Mouse (Mus musculus) hindbrain, embryonic 16.5 days (tissue): ENCODE data around the gene 1700021F07Rik. TPM values are rescaled to one million over a fixed set of nuclear protein-coding genes. Genes with fewer than 3 reads are reported as not detected.
A peak's percentile ranks its signal among the peaks of the same experiment; 100 is the strongest.

Source experiments
- ATAC-seq: fragments of 200-750 bp; cut with Nextera tagmentation; 2 replicates; pipeline ENCODE4 v1.8.0; 2017; ENCODE audit warnings: moderate TSS enrichment, moderate library complexity
- H3K27ac ChIP-seq: fragments of 300-500 bp; sonication (generic); 2 replicates; pipeline ENCODE4 v1.5.1; 2014; ENCODE audit warnings: low read depth, mild to moderate bottlenecking, control low read depth, low read length, moderate library complexity
- H3K27me3 ChIP-seq: fragments of 300-500 bp; sonication (generic); replicated peaks from 2 replicates; pipeline ENCODE4 v1.6.1; 2014; ENCODE audit warnings: low read length; ENCODE audit not compliant: control insufficient read depth, insufficient read depth
- H3K36me3 ChIP-seq: fragments of 300-500 bp; sonication (generic); 2 replicates; pipeline ENCODE4 v1.6.1; 2014; ENCODE audit warnings: mild to moderate bottlenecking, low read length, moderate library complexity, mixed read lengths; ENCODE audit not compliant: control insufficient read depth, insufficient read depth
- H3K4me1 ChIP-seq: fragments of 300-500 bp; sonication (generic); 2 replicates; pipeline ENCODE4 v1.6.1; 2014; ENCODE audit warnings: low read depth, low read length; ENCODE audit not compliant: control insufficient read depth, insufficient read depth
- H3K4me2 ChIP-seq: fragments of 300-500 bp; sonication (generic); 2 replicates; pipeline ENCODE4 v1.6.1; 2014; ENCODE audit warnings: mild to moderate bottlenecking, low read length, control low read depth, moderate library complexity
- H3K4me3 ChIP-seq: fragments of 300-500 bp; sonication (generic); 2 replicates; pipeline ENCODE4 v1.5.1; 2014; ENCODE audit warnings: mild to moderate bottlenecking, low read length, control low read depth, moderate library complexity
- H3K9ac ChIP-seq: fragments of 300-500 bp; sonication (generic); 2 replicates; pipeline ENCODE4 v1.6.1; 2014; ENCODE audit warnings: low read depth, mild to moderate bottlenecking, control low read depth, low read length, moderate library complexity
- H3K9me3 ChIP-seq: fragments of 300-500 bp; sonication (generic); 2 replicates; pipeline ENCODE4 v1.6.1; 2014; ENCODE audit warnings: mild to moderate bottlenecking, low read length, moderate library complexity; ENCODE audit not compliant: control insufficient read depth
- WGBS: fragments of 180-500 bp; shearing (Covaris S2); extraction: QIAGEN DNeasy Blood & Tissue Kit; methylation state at CpG from one replicate; pipeline ENCODE4 v1.1.7; 2014; 5-methylcytosine and 5-hydroxymethylcytosine counted together
- polyA plus RNA-seq: library from polyadenylated mRNA; unstranded; fragments of >200 nt; fragmentation: Nextera tagmentation; extraction: Ambion mirVana; gene quantifications from 2 replicates; pipeline ENCODE4 v1.2.1, GENCODE M21; 2015

The 1700021F07Rik gene
- polyA plus RNA-seq, 1 experiment from 2014 or later, result not detected

DNA sequence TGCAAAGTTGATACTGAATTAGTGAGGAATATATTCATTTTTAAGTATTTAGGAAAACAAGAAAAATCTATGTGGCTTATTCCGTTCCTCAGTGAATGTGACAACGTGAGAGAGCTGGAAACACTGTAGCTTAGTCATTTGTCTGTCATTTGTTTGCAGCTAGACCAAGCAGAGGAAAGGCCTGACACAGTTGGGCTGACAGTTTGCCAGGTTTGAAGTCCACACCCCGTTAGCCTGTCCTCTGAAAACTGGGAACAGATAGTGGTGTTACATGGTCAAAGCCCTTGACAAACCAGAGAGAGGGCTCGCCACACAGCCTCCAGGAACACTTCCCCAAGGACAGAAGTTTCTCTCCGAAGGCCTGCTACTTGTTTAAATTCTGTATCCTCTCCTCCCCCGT, 28.3 kb downstream of the 1700021F07Rik start:
- H3K9ac ChIP-seq, result no peak overlapping the region
- no peaks in the 10 kb centered on the region for H3K9me3 ChIP-seq
- no peaks in the 10 kb centered on the region for H3K4me1 ChIP-seq
- no peaks in the 10 kb centered on the region; the same call in 1 of the 2 replicates for H3K27me3 ChIP-seq
- 76% methylated on average over 6 of the region's 6 CpGs for WGBS
- no peak overlapping the region for H3K27ac ChIP-seq
- ATAC-seq, result no peak
- H3K4me2 ChIP-seq, result no peak overlapping the region
- H3K36me3 ChIP-seq, result no peaks in the 10 kb centered on the region
- H3K4me3 ChIP-seq, result no peak overlapping the region

DNA sequence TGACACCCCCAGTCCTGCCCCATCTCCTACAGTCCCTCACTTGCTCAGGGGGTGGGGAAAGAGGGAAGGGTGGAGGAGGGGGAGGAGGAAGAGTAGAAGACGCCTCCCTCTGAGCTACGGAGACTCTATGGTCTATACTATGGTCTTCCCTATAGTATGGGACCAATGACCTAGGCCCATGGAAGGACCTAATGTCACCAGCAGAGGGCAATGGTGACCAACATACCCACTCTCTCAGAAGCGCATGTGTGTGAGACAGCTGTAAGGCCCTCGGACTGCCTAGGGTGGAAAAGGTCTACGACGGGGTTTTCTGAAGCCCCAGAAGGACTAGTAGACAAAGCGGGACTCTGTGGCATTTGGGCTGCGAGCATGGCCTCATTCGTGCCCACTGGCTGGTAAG, 31.5 kb downstream of the 1700021F07Rik start:
- no peak overlapping the region for H3K4me2 ChIP-seq
- H3K9me3 ChIP-seq, result no peaks in the 10 kb centered on the region
- no peaks in the 10 kb centered on the region for H3K27me3 ChIP-seq
- no peak for ATAC-seq
- H3K27ac ChIP-seq, result no peak overlapping the region
- H3K4me1 ChIP-seq, result no peaks in the 10 kb centered on the region
- H3K9ac ChIP-seq, result no peak overlapping the region
- WGBS, result 51% methylated on average over 9 of the region's 9 CpGs
- no peaks in the 10 kb centered on the region for H3K36me3 ChIP-seq
- no peak overlapping the region for H3K4me3 ChIP-seq

DNA sequence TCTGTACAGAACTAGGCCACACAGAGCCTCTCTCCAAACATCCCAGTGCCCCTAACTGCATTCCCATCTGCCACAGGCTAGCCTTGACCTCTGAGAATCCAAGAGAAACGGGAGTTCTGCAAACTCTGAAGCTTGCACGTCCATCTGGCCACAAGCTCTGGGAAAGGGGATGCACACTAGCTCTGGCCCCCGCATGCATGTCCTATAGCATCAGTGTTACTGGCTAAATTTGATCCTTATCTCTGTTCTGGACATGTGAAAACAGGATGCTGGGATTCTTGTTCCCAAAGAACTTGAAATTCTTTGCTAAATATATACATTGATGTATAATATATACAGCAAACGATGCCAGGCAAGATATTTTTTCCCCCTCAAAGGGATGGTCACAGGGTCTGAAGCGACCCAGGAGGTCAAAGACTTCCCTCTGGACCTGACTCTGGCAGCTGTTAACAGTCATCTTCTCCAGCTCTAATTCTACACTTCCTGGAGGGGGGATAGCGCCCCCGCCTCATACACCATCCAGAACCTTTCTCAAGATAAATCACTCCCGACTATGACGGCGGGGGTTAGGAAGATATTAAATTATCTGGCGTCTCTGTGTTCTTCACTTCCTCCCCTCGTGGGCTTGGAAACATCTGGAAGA, 36.5 kb downstream of the 1700021F07Rik start:
- Histone ChIP-seq H3K27me3 (no peaks in the 10 kb centered on the region; the same call in 1 of the 2 replicates), H3K27ac (no peak overlapping the region), H3K9ac (no peak overlapping the region), H3K4me1 (no peaks in the 10 kb centered on the region), H3K36me3 (no peaks in the 10 kb centered on the region), H3K9me3 (no peaks in the 10 kb centered on the region), H3K4me3 (no peak overlapping the region), H3K4me2 (no peak overlapping the region)
- no peak for ATAC-seq
- 82% methylated on average over 12 of the region's 12 CpGs for WGBS

DNA sequence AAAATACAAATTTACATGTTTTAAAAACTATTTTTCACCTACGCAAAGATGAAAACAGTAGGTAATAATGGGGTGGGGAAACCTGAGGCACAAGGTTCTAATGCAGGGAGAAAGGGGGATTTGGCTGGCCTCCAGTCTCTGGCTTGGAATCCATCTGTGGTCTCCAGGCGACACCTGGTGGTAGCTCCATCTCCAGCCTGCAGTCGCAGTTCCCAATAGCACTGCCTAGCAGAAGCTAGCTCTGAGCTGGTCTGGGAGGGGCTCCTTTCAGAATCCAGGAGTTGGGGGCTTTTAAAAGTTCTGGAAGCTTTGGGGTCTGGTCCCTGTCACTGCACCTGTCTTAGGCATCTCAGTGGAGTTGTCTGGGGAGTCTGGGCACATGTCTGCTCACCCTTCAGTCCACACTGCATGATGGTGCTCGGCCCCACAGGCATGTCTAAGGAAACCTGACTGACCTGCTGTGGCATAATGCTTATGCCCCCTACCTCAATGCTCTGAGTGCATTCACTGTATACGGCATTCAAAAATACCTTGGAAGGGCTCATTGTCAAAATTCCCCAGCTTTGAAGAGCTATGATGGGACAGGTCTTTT, 39.6 kb downstream of the 1700021F07Rik start:
- no peaks in the 10 kb centered on the region; the same call in 1 of the 2 replicates for H3K27me3 ChIP-seq
- no peaks in the 10 kb centered on the region for H3K36me3 ChIP-seq
- no peaks in the 10 kb centered on the region for H3K9me3 ChIP-seq
- ATAC-seq, result peak; percentile 66
- no peak overlapping the region for H3K4me3 ChIP-seq
- no peak overlapping the region for H3K4me2 ChIP-seq
- H3K9ac ChIP-seq, result no peak overlapping the region
- H3K4me1 ChIP-seq, result no peaks in the 10 kb centered on the region; the same call in 1 of the 2 replicates
- no peak overlapping the region for H3K27ac ChIP-seq
- 37% methylated on average over 5 of the region's 5 CpGs for WGBS

DNA sequence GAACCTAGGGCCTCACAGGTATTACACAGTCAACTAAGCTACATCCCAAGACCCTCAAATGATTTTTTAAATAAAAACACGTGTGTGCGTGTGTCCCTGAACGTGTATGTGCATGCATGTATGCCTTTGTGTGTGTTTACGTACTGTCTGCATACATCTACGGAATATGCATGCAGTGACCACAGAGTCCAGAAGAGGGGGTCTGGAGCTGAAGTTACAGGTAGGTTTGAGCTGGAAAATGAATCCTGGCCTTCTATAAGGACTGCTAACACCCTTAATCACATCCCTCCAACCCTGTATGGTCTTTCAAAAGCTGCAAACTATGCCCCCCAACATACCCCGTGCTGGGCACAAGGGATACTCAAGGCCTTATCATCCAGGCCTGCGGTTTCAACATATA, 41.0 kb downstream of the 1700021F07Rik start:
- Histone ChIP-seq H3K27me3 (no peaks in the 10 kb centered on the region; the same call in 1 of the 2 replicates), H3K4me3 (no peak overlapping the region), H3K4me1 (no peaks in the 10 kb centered on the region; the same call in 1 of the 2 replicates), H3K27ac (no peak overlapping the region), H3K36me3 (no peaks in the 10 kb centered on the region), H3K9ac (no peak overlapping the region), H3K4me2 (no peak overlapping the region), H3K9me3 (no peaks in the 10 kb centered on the region)
- ATAC-seq, result no peak
- 72% methylated on average over 7 of the region's 7 CpGs for WGBS

DNA sequence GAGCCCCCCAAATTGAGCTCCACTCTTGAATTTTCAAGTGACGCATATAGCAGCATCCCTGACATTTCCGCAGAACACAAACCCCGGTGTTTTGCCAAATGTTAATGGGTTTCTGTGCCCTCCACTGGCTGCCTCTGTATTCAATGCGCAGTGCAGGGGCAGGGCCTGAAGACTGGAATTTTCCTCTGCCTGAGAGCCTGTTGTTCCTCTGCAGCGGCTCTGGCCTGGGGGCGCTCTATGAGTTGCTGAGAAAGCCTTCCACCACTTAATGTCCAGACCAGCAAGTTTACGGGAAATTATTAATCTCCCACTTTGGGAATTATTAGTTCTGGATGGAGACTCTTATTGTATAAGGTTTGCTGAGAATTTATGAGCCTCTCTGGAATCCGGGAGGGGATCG, 41.8 kb downstream of the 1700021F07Rik start:
- Histone ChIP-seq H3K36me3 (no peaks in the 10 kb centered on the region), H3K9ac (no peak overlapping the region), H3K4me2 (no peak overlapping the region), H3K27ac (no peak overlapping the region), H3K27me3 (no peaks in the 10 kb centered on the region; the same call in 1 of the 2 replicates), H3K4me3 (no peak overlapping the region), H3K9me3 (no peaks in the 10 kb centered on the region), H3K4me1 (no peaks in the 10 kb centered on the region; the same call in 1 of the 2 replicates)
- no peak for ATAC-seq
- WGBS, result 58% methylated on average over 9 of the region's 9 CpGs

Other genes with a start within 250 kb of the 1700021F07Rik start
- gene Pmepa1, start 246.1 kb upstream of the 1700021F07Rik start, polyA plus RNA-seq, result 3.2 and 3.9 TPM in 2 replicates
- gene Ankrd60, start 55.8 kb downstream of the 1700021F07Rik start, polyA plus RNA-seq, result not detected in 2 replicates
- gene Rab22a, start 137.2 kb downstream of the 1700021F07Rik start, polyA plus RNA-seq, result 32.5 and 35.0 TPM in 2 replicates
- gene 1700010B08Rik, start 196.8 kb downstream of the 1700021F07Rik start, polyA plus RNA-seq, result not detected in 2 replicates
- gene Vapb, start 214.9 kb downstream of the 1700021F07Rik start, polyA plus RNA-seq, result 16.3 and 22.1 TPM in 2 replicates